Mouse (Mus musculus): ENCODE measurements at regions not wholly inside any gene's neighbourhood (a gene's known extent, or its start where the extent isn't known, plus 50 kb on each side); places are given as distances from the start of the nearest gene placed in this dataset.

DNA sequence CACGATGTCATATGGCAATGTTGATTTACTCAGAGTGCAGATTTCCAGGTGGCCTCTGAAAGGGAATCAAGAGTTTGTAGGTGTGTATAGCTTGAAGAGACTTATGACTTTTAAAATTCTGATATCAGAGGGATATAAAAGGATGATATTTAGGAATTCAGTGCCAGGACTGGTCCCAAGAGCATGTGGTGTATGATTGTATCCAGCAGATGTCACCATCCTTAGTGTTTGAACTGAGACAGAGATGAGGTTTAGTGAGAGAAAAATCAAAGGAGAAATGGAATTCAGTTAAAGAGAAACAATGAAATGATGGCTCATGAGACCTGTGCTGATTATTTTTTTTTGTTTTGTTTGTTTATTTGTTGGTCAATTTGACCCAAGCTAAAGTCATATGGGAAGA lies 94.4 kb upstream of the Agtr2 start:
- no peaks in the 10 kb centered on the region for H3K9me3 ChIP-seq (ENCODE audit: control insufficient read depth, low read length)
- H3K9ac ChIP-seq = no peak overlapping the region
- ATAC-seq (ENCODE audit: low FRiP score) = no peak
- DNase-seq (ENCODE audit: low spot score) = no peak
- no peaks in the 10 kb centered on the region for H3K36me3 ChIP-seq (replicated peaks; ENCODE audit: control insufficient read depth, insufficient read depth)
- no peaks in the 10 kb centered on the region for H3K27me3 ChIP-seq (ENCODE audit: control insufficient read depth, insufficient read depth, low read length)
- H3K4me3 ChIP-seq (replicated peaks; ENCODE audit: low read length) = no peak overlapping the region
- 90% methylated on average over 1 of the region's 1 CpGs for WGBS
- no peak overlapping the region for H3K4me2 ChIP-seq (replicated peaks)
- H3K4me1 ChIP-seq (replicated peaks; ENCODE audit: control insufficient read depth, insufficient read depth, low read length) = no peaks in the 10 kb centered on the region
- H3K27ac ChIP-seq = no peak overlapping the region

DNA sequence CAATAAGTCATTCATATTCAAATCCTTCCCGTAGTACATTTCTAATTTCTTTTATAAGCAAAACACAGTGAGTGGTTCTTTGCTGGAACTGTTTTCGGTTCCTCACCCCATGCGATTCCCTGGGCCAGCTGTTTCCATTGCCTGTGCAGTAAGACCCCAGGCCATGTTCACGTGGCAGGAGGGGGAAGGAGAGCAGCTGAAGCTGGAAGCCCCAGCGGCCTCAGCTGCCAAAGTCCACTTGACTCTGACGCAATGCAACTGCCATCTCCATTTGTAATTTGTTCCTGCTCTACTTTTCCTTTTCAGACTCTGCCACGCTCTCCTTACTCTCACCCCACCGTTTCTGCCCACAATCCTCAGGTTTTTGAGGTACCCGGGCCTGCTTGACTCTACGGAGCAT lies 91.1 kb upstream of the Agtr2 start:
- no peaks in the 10 kb centered on the region for H3K36me3 ChIP-seq (replicated peaks; ENCODE audit: control insufficient read depth, insufficient read depth)

DNA sequence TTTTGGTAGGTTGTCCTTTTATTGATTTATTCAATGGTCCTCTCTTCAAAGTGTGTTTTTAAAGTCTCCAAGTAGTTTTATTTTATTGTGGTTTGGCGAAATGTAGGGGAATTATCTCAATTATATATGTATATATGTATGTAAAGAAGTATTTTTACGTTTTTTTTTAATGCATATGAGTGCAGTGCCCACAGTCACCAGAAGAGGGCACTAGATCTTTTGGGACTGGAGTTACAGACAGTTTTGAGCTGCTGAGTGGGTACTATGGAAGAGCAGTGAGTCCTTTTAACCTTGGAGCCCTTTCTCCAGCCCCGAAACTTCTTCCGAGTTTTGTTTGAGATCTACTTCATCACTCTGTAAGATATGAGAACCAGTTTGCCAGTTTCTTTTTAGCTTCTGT lies 59.5 kb upstream of the Agtr2 start:
- Histone ChIP-seq H3K36me3 (replicated peaks; ENCODE audit: control insufficient read depth, insufficient read depth) (no peaks in the 10 kb centered on the region), H3K9me3 (ENCODE audit: control insufficient read depth, low read length) (0 out of 2 replicates have a peak, but pooled peaks cover 3% of the 10 kb centered on the region), H3K27me3 (ENCODE audit: control insufficient read depth, insufficient read depth, low read length) (no peaks in the 10 kb centered on the region), H3K27ac (no peak overlapping the region), H3K4me3 (replicated peaks; ENCODE audit: low read length) (no peak overlapping the region), H3K9ac (no peak overlapping the region), H3K4me2 (replicated peaks) (no peak overlapping the region), H3K4me1 (replicated peaks; ENCODE audit: control insufficient read depth, insufficient read depth, low read length) (no peaks in the 10 kb centered on the region)
- DNase-seq (ENCODE audit: low spot score) (no peak), ATAC-seq (ENCODE audit: low FRiP score) (no peak)
- 53% methylated on average over 4 of the region's 4 CpGs for WGBS

More for the DNA sequence above, 91.1 kb upstream of the Agtr2 start:
- ATAC-seq (ENCODE audit: low FRiP score) (no peak), DNase-seq (ENCODE audit: low spot score) (no peak)
- WGBS = 82% methylated on average over 9 of the region's 10 CpGs
- no peak overlapping the region for H3K4me2 ChIP-seq (replicated peaks)
- H3K4me1 ChIP-seq (replicated peaks; ENCODE audit: control insufficient read depth, insufficient read depth, low read length) = no peaks in the 10 kb centered on the region
- no peaks in the 10 kb centered on the region for H3K9me3 ChIP-seq (ENCODE audit: control insufficient read depth, low read length)
- H3K27me3 ChIP-seq (ENCODE audit: control insufficient read depth, insufficient read depth, low read length) = no peaks in the 10 kb centered on the region
- H3K27ac ChIP-seq = no peak overlapping the region
- H3K4me3 ChIP-seq (replicated peaks; ENCODE audit: low read length) = no peak overlapping the region
- H3K9ac ChIP-seq = no peak overlapping the region

DNA sequence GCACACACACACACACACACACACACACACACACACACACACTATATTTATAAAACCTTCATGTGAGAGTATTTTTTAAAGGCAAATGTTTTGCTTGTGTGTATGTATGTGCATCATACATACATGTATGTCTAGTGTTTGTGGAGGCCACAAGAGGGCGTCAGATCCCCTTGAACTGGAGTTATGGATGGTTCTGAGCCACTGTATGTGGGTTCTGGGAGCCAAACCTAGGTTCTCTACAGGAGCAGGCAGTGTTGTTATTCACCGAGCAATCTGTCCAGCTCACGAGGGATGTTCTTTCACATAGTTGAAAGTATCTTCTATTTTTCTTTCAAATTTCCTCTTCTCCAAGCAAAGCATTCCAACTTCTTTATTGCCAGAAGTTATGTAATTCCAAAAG lies 56.3 kb upstream of the Agtr2 start:
- Histone ChIP-seq H3K27ac (no peak overlapping the region), H3K36me3 (replicated peaks; ENCODE audit: control insufficient read depth, insufficient read depth) (no peaks in the 10 kb centered on the region), H3K9me3 (ENCODE audit: control insufficient read depth, low read length) (no peaks in the 10 kb centered on the region), H3K4me1 (replicated peaks; ENCODE audit: control insufficient read depth, insufficient read depth, low read length) (no peaks in the 10 kb centered on the region), H3K4me3 (replicated peaks; ENCODE audit: low read length) (no peak overlapping the region), H3K27me3 (ENCODE audit: control insufficient read depth, insufficient read depth, low read length) (no peaks in the 10 kb centered on the region), H3K4me2 (replicated peaks) (no peak overlapping the region), H3K9ac (no peak overlapping the region)
- ATAC-seq (ENCODE audit: low FRiP score) (no peak), DNase-seq (ENCODE audit: low spot score) (no peak)
- WGBS = 69% methylated on average over 3 of the region's 3 CpGs

DNA sequence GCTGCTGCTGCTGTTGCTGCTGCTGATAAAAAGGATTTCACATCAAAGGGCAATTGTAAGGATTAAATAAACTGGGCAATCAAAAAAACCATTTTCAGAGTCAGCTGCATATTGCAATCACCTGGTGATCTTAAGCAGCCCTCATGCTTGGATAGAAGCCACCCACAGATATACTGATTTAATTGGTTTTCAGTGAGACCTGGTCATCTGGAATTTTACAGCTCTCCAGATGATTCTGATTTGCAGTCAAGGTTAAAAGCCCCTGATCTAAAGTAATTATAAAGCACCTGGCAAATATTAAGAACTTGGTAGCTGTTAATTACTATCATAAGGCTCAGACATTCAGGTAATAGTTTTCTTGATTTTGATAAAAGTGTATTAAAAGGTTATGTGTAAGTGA lies 50.8 kb upstream of the Agtr2 start:
- no peaks in the 10 kb centered on the region for H3K36me3 ChIP-seq (replicated peaks; ENCODE audit: control insufficient read depth, insufficient read depth)

More for the DNA sequence above, 50.8 kb upstream of the Agtr2 start:
- H3K27me3 ChIP-seq (ENCODE audit: control insufficient read depth, insufficient read depth, low read length) = no peaks in the 10 kb centered on the region
- H3K9me3 ChIP-seq (ENCODE audit: control insufficient read depth, low read length) = no peaks in the 10 kb centered on the region
- no peak overlapping the region for H3K4me3 ChIP-seq (replicated peaks; ENCODE audit: low read length)
- H3K4me2 ChIP-seq (replicated peaks) = no peak overlapping the region
- H3K4me1 ChIP-seq (replicated peaks; ENCODE audit: control insufficient read depth, insufficient read depth, low read length) = no peaks in the 10 kb centered on the region
- H3K9ac ChIP-seq = no peak overlapping the region
- DNase-seq (ENCODE audit: low spot score) (no peak), ATAC-seq (ENCODE audit: low FRiP score) (no peak)
- H3K27ac ChIP-seq = no peak overlapping the region
